In the genomic region with DNA sequence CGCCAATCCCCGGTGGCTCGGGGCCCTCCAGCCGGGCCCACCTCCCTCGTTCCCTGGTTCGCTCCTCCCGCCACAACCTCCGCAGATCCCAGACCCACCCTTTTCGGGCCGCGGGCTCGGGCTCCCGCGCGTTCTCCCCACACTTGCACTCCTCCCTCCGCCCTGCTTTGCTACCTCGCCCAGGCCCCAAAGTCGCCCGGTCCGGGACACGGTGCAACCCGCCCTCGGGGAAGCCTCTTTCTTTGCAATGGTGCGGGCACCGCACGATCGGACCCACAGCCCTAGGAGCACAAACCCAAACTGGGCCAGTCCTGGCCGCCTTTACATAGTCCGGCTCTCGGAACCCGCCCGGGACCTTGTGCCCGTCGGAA, we compare ENCODE assay signal across 9 mouse cellular contexts. TPM values are rescaled to one million over a fixed set of nuclear protein-coding genes. Genes with fewer than 3 reads are reported as not detected.
DNase-seq lines count a peak whose midpoint lies in the region; ATAC-seq and TF ChIP-seq lines count a peak whose summit lies in the region.
"Had no signal": no experiment of that assay in that cellular context is flagged by ENCODE, and none has a peak within 500 bp of the region (broad histone marks: within the 10 kb centered on the region; RNA-seq: fewer than 3 reads in every experiment).

No protein-coding gene starts in this region.

- TF ChIP-seq CTCF in gastrocnemius, adult 2 months (IDR thresholded peaks at IDR 0.05): no peak

- in situ Hi-C loops in ES-E14 (cut with MboI; ENCODE audit: low sequenced_read_pairs in 2 of 2, unreplicated experiment in 2 of 2): no loop called here

- DNase-seq in gastrocnemius, adult 2 months: no peak
- no peak for DNase-seq in gastrocnemius, postnatal 25 days
- no peak for DNase-seq in ES-E14 (ENCODE audit: low read depth, low spot score)
- DNase-seq in heart, postnatal 36 days: peak; percentile 53 to 70
- DNase-seq in limb, embryonic 11.5 days (ENCODE audit: low spot score): peak; percentile 72
- peak; percentile 8 to 14 for DNase-seq in natural killer cell, adult 2 months (ENCODE audit: low spot score in 2 of 2)
- peak; percentile 30 for DNase-seq in urinary bladder, postnatal 25 days (ENCODE audit: low spot score)

- peak overlapping the region; percentile 52 for H3K4me2 ChIP-seq in limb, embryonic 11.5 days (ENCODE audit: low read depth, severe bottlenecking)

- peaks cover 6% of the 10 kb centered on the region; the same call in 1 of the 2 replicates for H3K27me3 ChIP-seq in limb, embryonic 11.5 days (ENCODE audit: control insufficient read depth, insufficient read depth, low read length)
- H3K27me3 ChIP-seq: Patski had no signal

- H3K27ac ChIP-seq in gastrocnemius, adult 2 months: peak overlapping the region; percentile 85
- H3K27ac ChIP-seq in ES-E14 (ENCODE audit: insufficient read depth, low read depth, low read length, poor library complexity, severe bottlenecking): no peak overlapping the region
- no peak overlapping the region for H3K27ac ChIP-seq in limb, embryonic 11.5 days (replicated peaks; ENCODE audit: low read depth, low read length)

- ATAC-seq in erythroid progenitor cell, adult 5-6 weeks (replicated peaks; ENCODE audit: low FRiP score, poor library complexity, severe bottlenecking): peak; percentile 78
- peak; percentile 53; the same call in 1 of the 2 replicates for ATAC-seq in limb, embryonic 11.5 days (ENCODE audit: insufficient number of reproducible peaks, low FRiP score, low TSS enrichment, low read depth)

- intact Hi-C loops in gastrocnemius, adult 2 months (cut with DNase I): loop anchor here (2.0 kb wide), 3 partner anchors 29 to 125 kb away; no protein-coding TSS in a partner anchor
- intact Hi-C loops in heart, postnatal 36 days (cut with DNase I): loop anchor here (2.0 to 10.0 kb wide), 3 partner anchors 29 to 229 kb away; a partner anchor contains a TSS

- no peaks in the 10 kb centered on the region; the same call in 1 of the 2 replicates for H3K36me3 ChIP-seq in ES-E14 (ENCODE audit: control insufficient read depth, insufficient read depth, low read length, poor library complexity, severe bottlenecking)
- H3K36me3 ChIP-seq in limb, embryonic 11.5 days (ENCODE audit: control insufficient read depth, insufficient read depth, low read length): no peaks in the 10 kb centered on the region

- H3K9me3 ChIP-seq in ES-E14 (ENCODE audit: control insufficient read depth, insufficient read depth, low read depth, low read length): no peaks in the 10 kb centered on the region
- no peaks in the 10 kb centered on the region for H3K9me3 ChIP-seq in limb, embryonic 11.5 days (ENCODE audit: control insufficient read depth, low read length)

- peak overlapping the region; percentile 75 for H3K9ac ChIP-seq in ES-E14 (ENCODE audit: insufficient read depth, low read depth, low read length, poor library complexity, severe bottlenecking)
- H3K9ac ChIP-seq in limb, embryonic 11.5 days (ENCODE audit: low read length): peak overlapping the region; percentile 58

- WGBS in limb, embryonic 11.5 days: 18% methylated on average over 17 of the region's 34 CpGs

- H3K4me1 ChIP-seq in ES-E14 (ENCODE audit: control insufficient read depth in 2 of 2, insufficient read depth in 2 of 2, low read length in 2 of 2, poor library complexity in 1 of 2): peaks cover 0 to 3% of the 10 kb centered on the region in 2 experiments; a peak in 1 of 4 replicates
- H3K4me1 ChIP-seq in limb, embryonic 11.5 days (ENCODE audit: control insufficient read depth, insufficient read depth, low read length): no peaks in the 10 kb centered on the region

- H3K4me3 ChIP-seq in gastrocnemius, adult 2 months: peak overlapping the region; percentile 87
- peak overlapping the region; percentile 58 to 81 for H3K4me3 ChIP-seq in ES-E14 (ENCODE audit: insufficient read depth in 1 of 2, low read depth in 1 of 2, low read length in 2 of 2, poor library complexity in 1 of 2, severe bottlenecking in 1 of 2)
- H3K4me3 ChIP-seq in limb, embryonic 11.5 days (ENCODE audit: low read depth, low read length): peak overlapping the region; percentile 32

TF ChIP-seq in ES-E14, 5 proteins besides CTCF, POLR2A, EP300 and RAD21:
- TF ChIP-seq CHD2 (IDR thresholded peaks at IDR 0.05; ENCODE audit: low read depth, low read length) (no peak), HCFC1 (IDR thresholded peaks at IDR 0.05; ENCODE audit: borderline replicate concordance, insufficient read depth, low read length) (no peak), ZNF384 (IDR thresholded peaks at IDR 0.05; ENCODE audit: low read depth, low read length) (no peak), ZC3H11A (IDR thresholded peaks at IDR 0.05; ENCODE audit: borderline replicate concordance, low read depth, low read length) (no peak), MAFK (IDR thresholded peaks at IDR 0.05; ENCODE audit: insufficient read depth, low read depth, low read length) (no peak)

RNA-seq across cellular contexts. Expression of a gene that starts 29.0 kb away (rescaled TPM):
- 10 to 100 TPM; 12.1 to 15.2 TPM for total RNA-seq in gastrocnemius, adult 2 months (2021)
- total RNA-seq in gastrocnemius, postnatal 25 days (2021): 10 to 100 TPM; 11.5 to 12.7 TPM
- 52.0 and 57.7 TPM in 2 replicates for total RNA-seq in ES-E14 (2012; rRNA removed)
- 5.4 and 8.4 TPM in 2 replicates for total RNA-seq in erythroid progenitor cell, adult 5-6 weeks (2015; ENCODE audit: low replicate concordance)
- 8.4 and 10.4 TPM in 2 replicates for total RNA-seq in erythroid progenitor cell, adult 5-6 weeks (2017; ENCODE audit: low replicate concordance)
- total RNA-seq in heart, postnatal 36 days (2021): 10 to 100 TPM; 13.8 to 18.8 TPM
- polyA plus RNA-seq in limb, embryonic 11.5 days (2014; fragmentation: Nextera tagmentation; extraction: Ambion mirVana): 25.4 and 27.3 TPM in 2 replicates

RNA-seq across cellular contexts. Expression of a gene that starts 55.5 kb away (rescaled TPM):
- 1 to 10 TPM; 6.7 to 7.0 TPM for total RNA-seq in gastrocnemius, adult 2 months (2021)
- 1 to 10 TPM; 6.4 to 6.8 TPM for total RNA-seq in gastrocnemius, postnatal 25 days (2021)
- total RNA-seq in ES-E14 (2012; rRNA removed): 1.7 and 2.7 TPM in 2 replicates
- total RNA-seq in erythroid progenitor cell, adult 5-6 weeks (2015; ENCODE audit: low replicate concordance): 32.1 and 40.2 TPM in 2 replicates
- total RNA-seq in erythroid progenitor cell, adult 5-6 weeks (2017; ENCODE audit: low replicate concordance): 86.3 and 87.1 TPM in 2 replicates
- 1 to 10 TPM; 7.6 to 8.5 TPM for total RNA-seq in heart, postnatal 36 days (2021)
- 5.3 and 5.4 TPM in 2 replicates for polyA plus RNA-seq in limb, embryonic 11.5 days (2014; fragmentation: Nextera tagmentation; extraction: Ambion mirVana)

Comparison
In these comparisons a context has a peak if more than half of its experiments do, and no peak if none do; other contexts are left out.
1. DNase-seq: peak in heart, postnatal 36 days (2 of 2), limb, embryonic 11.5 days (single experiment), natural killer cell, adult 2 months (2 of 2) and urinary bladder, postnatal 25 days (single experiment); none in gastrocnemius, adult 2 months (single experiment), gastrocnemius, postnatal 25 days (single experiment) and ES-E14 (single experiment).
2. H3K4me3 ChIP-seq: peak in every context shown above with its lines; median percentile 87 in gastrocnemius, adult 2 months; 70 in ES-E14; 32 in limb, embryonic 11.5 days.